Mouse (Mus musculus) c-Kit-positive CD71-negative TER-119-negative erythroid progenitor cells, embryonic 14.5 days (primary cell): ENCODE results near the gene Zdhhc7.

Source experiments
- DNase-seq: peaks from one replicate; pipeline ENCODE4 v3.0.0-alpha.2; 2013; ENCODE audit warnings: low read depth

Gene Zdhhc7

GRCm38 (mm10) chr8:120114315-120114841 is 13.1 kb upstream of the Zdhhc7 start:
- no peak for DNase-seq

- DNase-seq, result peak; percentile 99
Observed at GRCm38 (mm10) chr8:120113758-120114255, 12.5 kb upstream of the Zdhhc7 start, which contains the start of gene 6430548M08Rik. TSS of gene 6430548M08Rik (plus strand) at chr8:120114152.

GRCm38 (mm10) chr8:120113306-120113705 is 12.0 kb upstream of the Zdhhc7 start:
- DNase-seq, result no peak

GRCm38 (mm10) chr8:120112535-120112934 is 11.3 kb upstream of the Zdhhc7 start:
- no peak for DNase-seq

- no peak for DNase-seq
Observed at GRCm38 (mm10) chr8:120111382-120111781, 10.1 kb upstream of the Zdhhc7 start.

GRCm38 (mm10) chr8:120110966-120111365 is 9.7 kb upstream of the Zdhhc7 start:
- no peak for DNase-seq

- peak; percentile 56 for DNase-seq
Observed at GRCm38 (mm10) chr8:120109149-120109548, 7.9 kb upstream of the Zdhhc7 start.

- no peak for DNase-seq
Observed at GRCm38 (mm10) chr8:120104721-120105272, 3.5 kb upstream of the Zdhhc7 start.

- DNase-seq, result no peak
Observed at GRCm38 (mm10) chr8:120103916-120104315, 2.6 kb upstream of the Zdhhc7 start.

GRCm38 (mm10) chr8:120100388-120101067 is 754 bp downstream of the Zdhhc7 start:
- no peak for DNase-seq

- no peak for DNase-seq
Observed at GRCm38 (mm10) chr8:120096486-120096885, 4.8 kb downstream of the Zdhhc7 start.

- DNase-seq, result no peak
Observed at GRCm38 (mm10) chr8:120094801-120095200, 6.5 kb downstream of the Zdhhc7 start.

GRCm38 (mm10) chr8:120093103-120093502 is 8.2 kb downstream of the Zdhhc7 start:
- DNase-seq, result no peak

GRCm38 (mm10) chr8:120091032-120091431 is 10.2 kb downstream of the Zdhhc7 start:
- no peak for DNase-seq

- no peak for DNase-seq
Observed at GRCm38 (mm10) chr8:120089511-120089910, 11.8 kb downstream of the Zdhhc7 start.

GRCm38 (mm10) chr8:120084783-120085182 is 16.5 kb downstream of the Zdhhc7 start:
- DNase-seq, result no peak

- DNase-seq, result no peak
Observed at GRCm38 (mm10) chr8:120083261-120083660, 18.0 kb downstream of the Zdhhc7 start.

- DNase-seq, result no peak
Observed at GRCm38 (mm10) chr8:120079361-120079760, 21.9 kb downstream of the Zdhhc7 start.

- peak; percentile 43 for DNase-seq
Observed at GRCm38 (mm10) chr8:120078080-120078479, 23.2 kb downstream of the Zdhhc7 start.

GRCm38 (mm10) chr8:120075347-120075746 is 25.9 kb downstream of the Zdhhc7 start:
- no peak for DNase-seq

GRCm38 (mm10) chr8:120074516-120074915 is 26.8 kb downstream of the Zdhhc7 start:
- no peak for DNase-seq

GRCm38 (mm10) chr8:120072827-120073226 is 28.5 kb downstream of the Zdhhc7 start:
- DNase-seq, result no peak

GRCm38 (mm10) chr8:120072259-120072658 is 29.0 kb downstream of the Zdhhc7 start:
- DNase-seq, result no peak
